Mouse (Mus musculus) embryo, embryonic 10 days (tissue): ENCODE data around the gene Ciao2a.

Experiments used
- DNase-seq: peaks from one replicate; pipeline ENCODE4 v3.0.0-alpha.2; 2015; ENCODE audit warnings: low spot score

The Ciao2a gene

DNA sequence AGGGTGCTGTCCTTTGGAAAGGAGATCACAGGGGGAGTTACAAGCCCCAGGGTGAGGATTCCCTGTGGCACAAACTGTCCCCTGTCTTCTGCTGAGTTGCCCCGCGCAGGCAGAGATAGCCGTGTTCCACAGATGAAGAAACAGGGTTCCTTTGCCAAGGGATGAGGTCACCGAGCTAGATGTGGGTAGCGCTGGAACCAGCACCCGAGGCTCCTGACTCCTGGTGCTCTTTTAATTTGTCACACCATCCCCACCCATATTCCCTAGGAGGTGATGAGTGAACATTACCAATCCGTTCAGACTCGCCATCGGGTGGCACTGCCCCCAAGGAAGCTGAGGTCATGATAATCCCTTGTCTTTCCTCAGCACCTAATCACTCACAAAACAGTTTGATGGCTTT lies 36.6 kb downstream of the Ciao2a start:
- DNase-seq = no peak

DNA sequence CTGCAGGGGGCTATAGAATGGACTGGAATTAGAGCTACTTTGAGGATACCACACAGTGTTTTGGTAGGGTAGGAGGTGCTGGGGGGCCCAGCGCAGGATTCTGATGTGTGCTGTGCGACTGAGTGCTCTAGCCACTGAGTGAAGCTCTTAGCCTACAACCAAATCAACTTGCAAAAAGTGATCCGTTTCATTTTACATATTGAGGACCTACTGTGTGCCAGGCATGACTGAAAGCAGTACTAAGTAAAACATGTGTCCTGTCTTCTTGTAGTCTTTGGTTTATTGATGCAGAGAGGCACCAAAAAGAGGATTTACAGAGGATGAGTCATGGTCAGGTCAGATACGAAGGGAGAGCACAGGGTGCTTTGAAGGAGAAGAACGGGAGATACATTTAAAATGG lies 40.8 kb downstream of the Ciao2a start:
- DNase-seq = no peak

DNA sequence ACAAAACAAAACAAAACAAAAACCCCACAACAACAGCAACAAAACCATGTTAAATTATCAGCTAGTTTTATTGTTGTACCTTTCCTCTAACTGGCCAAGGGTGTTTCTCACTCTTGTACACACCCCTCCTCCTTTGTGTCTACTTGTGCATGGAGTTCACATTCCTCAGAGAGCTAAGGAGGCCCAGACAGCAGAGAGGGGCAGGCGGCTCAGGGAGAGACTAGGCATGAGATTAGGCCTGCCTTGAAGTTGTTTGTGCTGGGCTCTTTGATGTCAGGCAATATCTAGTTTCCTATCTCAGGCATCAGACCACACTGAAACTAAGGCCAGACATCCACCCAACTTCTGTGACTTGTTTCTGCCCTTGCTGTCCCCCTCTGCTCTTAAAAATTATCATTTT lies 41.8 kb downstream of the Ciao2a start:
- peak; percentile 50 for DNase-seq

DNA sequence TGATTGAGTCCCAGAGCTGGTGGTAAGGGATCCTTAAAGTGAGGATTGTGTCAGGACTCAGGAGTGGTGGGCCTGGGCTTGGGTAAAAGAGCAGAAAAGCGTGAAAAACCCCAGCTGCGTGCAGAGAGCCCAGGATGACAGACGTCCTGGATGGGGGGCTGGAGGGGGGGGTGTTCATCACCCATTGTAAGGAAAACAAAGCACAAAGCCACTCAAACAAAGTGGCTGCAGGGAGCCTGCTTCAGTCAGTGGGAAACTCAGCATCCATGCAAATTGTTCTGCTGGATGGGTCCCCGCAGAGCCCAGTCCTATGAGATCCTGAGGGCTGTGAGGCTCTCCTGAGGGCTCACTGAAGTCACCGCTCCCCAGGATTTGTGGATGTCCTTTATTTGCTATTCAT lies 44.1 kb downstream of the Ciao2a start:
- peak; percentile 64 for DNase-seq

DNA sequence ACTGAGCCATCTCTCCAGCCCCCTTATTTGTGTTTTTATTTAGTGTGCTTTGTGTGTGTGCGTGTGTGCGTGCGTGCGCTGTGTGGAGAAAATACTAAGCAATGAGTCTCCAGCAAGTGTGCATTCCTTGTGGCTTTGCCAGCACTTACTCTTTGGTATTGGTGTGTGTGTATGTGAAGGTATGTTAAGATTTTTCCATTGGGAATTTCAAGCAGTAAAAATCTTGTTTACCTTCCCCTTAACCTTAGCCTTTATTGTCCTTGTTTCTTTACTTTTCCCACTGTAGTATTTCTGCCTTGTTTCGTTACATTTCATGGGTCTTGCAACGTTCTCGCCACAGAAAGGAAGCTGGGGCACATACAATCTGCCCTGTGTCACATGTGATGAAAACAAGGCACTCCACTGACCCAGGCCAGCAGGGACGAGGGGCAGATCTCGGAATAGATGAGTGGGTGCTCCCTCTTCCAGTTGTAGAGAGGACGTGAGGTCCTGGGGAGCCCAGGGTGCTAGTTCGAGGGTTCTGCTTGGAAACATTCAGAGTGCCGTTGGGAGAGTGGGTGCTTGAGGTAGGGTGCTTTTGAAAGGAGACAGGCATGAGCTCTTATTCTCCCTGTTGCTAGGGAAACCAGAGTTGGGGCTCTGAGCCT lies 45.0 kb downstream of the Ciao2a start:
- no peak for DNase-seq

DNA sequence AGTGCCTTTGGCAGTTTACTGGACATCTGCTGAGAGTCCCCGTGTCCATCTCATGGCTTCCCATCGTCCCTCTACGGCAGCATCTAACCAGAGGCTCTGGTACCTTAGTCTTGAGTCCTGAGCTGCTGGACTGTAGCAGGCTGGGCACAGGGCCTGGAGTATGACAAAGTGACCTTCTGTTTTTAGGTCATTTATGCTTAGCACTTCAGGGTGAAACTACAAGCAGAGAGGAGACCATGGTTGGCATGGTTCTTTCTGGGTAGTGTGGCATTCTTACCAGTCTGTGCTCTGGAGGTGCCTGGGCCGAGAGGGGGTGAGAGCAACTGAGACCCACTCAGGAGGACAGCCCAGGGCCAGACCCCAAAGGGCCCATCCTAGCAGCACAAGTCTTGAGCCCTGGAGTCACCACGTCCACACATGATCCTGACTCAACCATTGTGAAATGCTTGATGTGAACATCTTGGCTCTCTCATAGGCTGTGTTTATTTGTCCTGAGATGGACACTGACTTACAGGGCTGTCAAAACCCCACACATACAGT lies 47.0 kb downstream of the Ciao2a start:
- no peak for DNase-seq

DNA sequence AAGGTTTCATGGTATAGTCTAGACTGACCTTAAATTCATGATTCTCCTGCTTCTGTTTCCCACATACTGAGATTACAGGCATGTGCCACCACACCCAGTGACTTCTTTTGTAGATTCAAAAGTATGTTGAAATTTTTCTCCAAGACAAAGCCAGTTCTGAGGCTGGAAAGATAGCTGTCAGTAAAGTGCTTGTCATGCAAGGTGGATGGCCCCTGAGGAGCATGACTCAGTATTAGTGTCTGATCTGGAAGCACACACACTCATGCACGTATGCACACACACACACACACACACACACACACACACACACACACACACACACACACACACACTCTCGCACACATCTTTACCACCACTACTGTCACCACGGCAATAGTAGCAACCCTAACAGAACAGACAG lies 48.6 kb downstream of the Ciao2a start:
- no peak for DNase-seq

DNA sequence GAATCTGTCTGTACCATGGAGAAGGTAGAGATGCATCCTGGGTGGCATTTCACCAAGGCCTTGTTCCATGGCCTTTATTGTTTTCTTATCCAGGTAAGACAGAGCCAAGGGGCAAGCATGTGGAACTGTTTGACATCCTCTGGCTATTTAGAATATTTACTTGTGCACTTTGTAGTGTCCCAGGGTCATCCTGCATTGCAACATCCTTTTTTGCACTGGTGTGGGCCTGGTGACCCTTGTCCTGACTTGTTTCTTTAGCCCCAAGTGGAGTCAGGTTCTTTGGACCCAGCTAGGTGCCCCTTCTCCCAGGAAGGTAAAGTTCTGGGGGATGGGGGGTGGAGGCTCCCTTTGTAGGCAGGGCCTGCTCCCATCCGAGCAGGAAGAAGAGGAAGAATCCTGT lies 51.6 kb downstream of the Ciao2a start:
- DNase-seq = no peak

DNA sequence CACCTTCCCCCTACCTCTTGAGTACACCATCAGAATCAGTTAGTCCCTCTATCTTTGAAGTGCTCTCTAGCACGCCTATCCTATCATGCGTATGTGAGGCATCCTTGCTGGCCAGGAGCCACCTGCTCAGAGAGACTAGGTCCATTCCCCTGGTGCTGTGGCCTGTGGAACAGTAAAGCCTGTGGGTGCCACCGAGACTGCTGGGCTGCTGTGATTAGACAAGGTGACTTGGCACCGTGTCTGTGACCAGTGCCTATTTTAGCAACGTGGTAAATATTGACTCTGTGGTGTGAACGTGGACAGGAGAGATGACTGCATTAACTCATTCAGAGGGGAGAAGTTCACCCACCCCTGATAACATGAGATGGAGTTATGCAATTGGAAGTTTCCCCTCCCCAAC lies 53.4 kb downstream of the Ciao2a start:
- DNase-seq = no peak

DNA sequence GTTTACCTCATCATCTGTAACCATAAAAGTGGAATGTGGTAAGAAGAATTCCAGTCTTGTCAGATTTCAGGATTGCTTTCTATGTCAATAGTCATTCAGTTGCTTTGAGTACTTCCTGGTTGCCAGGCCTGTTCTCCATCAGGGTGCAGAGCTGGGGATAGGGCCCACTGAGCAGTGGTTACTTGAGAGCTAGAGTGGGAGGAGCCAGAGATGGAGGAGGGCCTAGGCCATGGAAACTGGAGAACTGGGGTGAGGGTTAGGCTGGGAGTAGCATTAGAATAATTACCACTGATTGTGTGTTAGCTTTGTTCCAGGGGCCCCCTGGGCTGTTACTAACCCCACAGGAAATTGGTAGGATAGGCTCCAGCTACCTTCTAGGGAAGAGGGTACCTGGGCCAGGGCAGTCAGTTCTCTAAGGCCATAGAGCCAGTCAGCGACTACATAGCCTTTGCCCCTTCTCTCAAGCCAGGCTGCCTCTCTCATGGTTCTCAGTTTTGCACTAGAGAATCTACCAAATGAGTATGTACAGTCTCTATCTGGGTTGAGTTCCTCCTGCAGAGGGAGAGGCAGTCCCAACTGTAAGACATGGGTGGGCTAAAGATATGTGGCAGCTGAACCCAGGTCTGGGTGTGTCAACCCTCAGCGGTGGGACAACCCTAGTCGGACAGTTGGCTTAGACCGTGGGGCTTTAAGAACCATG lies 54.9 kb downstream of the Ciao2a start:
- peak; percentile 50 for DNase-seq

DNA sequence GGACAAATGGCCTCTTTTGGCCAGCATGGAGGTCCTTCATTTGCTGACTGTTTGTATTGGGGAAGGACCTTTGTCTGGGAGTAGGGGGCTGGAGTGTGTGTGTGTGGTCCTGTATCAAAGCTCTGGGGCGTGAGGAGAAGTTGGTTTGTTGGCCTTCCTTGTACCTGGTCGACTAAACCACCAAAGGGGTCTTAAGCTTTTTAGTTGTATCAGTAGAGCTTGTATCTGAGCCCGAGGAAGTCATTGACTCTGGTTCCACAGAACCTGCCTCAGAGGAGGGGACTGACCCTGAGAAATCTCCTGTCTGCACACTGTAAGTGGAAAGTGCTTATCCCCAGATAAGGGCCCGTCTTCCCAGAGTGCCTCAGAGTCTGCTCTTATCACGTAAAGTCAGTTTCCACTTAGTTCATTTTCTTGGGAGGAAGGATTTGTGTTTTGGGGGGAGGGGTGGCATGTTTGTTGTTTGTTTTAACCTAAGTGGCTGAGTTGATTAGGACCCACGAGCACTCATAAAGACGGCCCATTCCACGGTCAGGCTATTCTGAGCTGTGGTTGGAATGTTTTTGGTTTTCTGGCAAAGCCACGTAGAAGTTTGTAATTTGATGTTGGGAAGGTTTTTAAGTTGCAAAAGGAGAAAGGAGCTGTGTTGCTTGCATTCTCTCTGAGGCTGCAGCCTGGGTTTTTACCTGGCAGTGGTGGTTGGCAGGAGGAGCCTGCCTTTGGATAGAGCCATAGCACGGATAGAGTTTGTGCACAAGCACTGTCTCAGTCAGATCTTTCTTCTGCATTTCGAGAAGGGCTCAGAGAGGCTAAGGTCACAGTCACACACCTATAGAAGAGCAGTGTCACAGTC lies 55.6 kb downstream of the Ciao2a start:
- DNase-seq = peak; percentile 39

DNA sequence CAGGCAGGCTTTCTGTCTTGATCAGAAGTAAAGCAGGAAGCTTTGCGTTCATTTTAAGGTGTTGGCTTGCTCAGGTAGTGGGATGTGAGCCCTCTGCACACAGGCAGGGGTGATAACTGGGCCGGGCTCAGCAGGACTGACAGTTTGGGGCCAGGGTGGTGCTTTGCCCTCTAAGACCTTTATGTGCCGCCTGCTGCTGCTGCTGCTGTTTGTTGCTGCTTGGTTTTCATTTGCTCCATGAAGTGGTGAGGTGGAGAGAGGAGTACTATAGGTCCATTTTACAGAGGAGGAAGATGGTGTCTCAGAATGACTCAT lies 56.2 kb downstream of the Ciao2a start:
- DNase-seq = no peak

DNA sequence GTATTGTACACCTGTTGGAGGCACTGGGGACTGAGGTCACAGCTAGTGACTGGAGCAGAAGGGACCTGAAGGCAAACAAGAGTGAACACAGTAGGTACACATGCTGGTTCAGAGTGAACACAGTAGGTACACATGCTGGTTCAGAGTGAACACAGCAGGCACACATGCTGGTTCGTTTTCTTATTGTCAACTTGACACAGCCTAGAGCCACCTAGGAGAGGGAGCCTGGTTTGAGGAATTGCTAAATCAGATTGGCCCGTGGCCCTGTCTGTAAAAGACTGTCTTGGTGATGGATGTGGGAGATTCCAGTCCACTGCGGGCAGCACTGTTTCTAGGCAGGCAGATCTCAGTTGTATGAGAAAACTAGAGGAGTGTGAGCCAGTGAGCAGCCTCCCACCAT lies 56.6 kb downstream of the Ciao2a start:
- DNase-seq = no peak

DNA sequence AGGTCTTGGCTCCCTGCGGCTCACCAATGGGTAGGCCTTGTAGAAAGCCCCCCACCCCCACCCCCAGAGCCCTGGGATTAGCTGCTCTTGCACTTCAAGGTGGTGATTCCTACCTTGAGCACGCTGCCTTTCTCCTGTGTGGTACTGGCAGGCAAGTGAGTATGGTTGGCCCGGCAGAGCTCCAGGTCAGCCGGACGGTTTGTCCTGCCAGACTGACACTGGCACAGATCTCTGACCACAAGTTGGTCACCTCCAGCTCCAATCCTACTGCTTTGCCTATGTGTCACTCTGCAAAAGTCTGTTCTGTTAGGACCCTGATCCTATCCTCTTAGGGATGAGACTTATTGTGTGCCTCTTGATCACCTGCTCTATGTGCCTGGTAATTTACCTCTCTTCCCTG lies 58.2 kb downstream of the Ciao2a start:
- no peak for DNase-seq

DNA sequence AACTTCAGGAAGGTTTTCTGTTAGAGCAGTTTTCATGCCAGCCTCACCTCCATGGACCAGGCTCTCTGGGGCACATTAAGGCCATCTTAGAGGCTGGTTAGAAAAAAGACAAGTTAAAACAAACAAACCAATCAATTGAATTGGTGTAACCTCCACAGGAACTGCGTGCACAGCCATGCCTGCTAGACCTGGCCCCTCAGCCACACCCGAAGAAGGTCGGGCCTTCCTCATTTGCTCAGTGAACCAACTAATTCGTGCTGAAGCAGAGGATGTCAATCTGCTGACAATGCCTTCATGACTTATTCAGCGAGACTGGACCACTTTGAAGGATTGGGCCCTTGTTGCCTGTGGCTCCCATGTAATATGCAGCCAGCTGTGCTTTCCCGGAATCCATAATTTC lies 60.0 kb downstream of the Ciao2a start:
- peak; percentile 81 for DNase-seq
